Mouse (Mus musculus) adrenal gland, postnatal 10 days (tissue): ENCODE data around the gene Vgll1. TPM values are rescaled to one million over a fixed set of nuclear protein-coding genes. Genes with fewer than 3 reads are reported as not detected.
A peak's percentile ranks its signal among the peaks of the same experiment; 100 is the strongest.

Experiments
- DNase-seq: peaks from one replicate; pipeline ENCODE4 v3.0.0; 2021; ENCODE audit warnings: mixed read lengths
- long read RNA-seq, 2 experiments: library from polyadenylated mRNA; stranded (forward); transcript quantifications; one replicate each; pipeline ENCODE4 v2.0.0; 2021
- total RNA-seq, 2 experiments: library from RNA; stranded (reverse); gene quantifications; 2 replicates each; pipeline ENCODE4 v1.2.3; 2021

Gene Vgll1
- total RNA-seq, result not detected
- long read RNA-seq, experiment 1, result 0 reads
- long read RNA-seq, experiment 2, result 0 reads

GRCm38 (mm10) chrX:57087806-57088205 is at the start of gene Vgll1:
Gene Vgll1, plus strand, starts transcription at chrX:57088106.
- DNase-seq, result no peak

- DNase-seq, result no peak
These were observed 45.1 kb upstream of the Vgll1 start, which contains the start of gene Brs3 for GRCm38 (mm10) chrX:57042774-57043173. Gene Brs3, plus strand, starts transcription at chrX:57043074.

DNA sequence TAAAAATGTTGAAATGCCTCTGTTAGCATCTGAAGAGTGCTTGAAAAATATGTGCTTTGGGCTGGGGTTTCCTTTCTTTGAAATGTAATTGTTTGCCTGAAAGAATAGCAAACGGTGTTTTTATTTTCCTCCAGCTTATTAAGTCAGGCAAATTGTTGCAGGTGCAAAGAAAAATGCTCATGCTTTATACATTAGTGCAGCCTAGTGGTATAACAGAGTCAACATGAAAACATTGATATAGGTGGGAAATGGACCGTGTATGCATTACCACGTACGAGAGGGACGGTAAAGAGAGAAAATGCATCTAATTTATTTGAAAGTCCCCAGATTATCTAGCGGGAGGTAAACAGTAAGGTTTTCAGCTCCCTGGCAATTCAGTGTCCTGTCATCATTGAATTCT is 44.0 kb upstream of the Vgll1 start:
- no peak for DNase-seq

- no peak for DNase-seq
These were observed 35.1 kb upstream of the Vgll1 start for GRCm38 (mm10) chrX:57052848-57053173.

DNA sequence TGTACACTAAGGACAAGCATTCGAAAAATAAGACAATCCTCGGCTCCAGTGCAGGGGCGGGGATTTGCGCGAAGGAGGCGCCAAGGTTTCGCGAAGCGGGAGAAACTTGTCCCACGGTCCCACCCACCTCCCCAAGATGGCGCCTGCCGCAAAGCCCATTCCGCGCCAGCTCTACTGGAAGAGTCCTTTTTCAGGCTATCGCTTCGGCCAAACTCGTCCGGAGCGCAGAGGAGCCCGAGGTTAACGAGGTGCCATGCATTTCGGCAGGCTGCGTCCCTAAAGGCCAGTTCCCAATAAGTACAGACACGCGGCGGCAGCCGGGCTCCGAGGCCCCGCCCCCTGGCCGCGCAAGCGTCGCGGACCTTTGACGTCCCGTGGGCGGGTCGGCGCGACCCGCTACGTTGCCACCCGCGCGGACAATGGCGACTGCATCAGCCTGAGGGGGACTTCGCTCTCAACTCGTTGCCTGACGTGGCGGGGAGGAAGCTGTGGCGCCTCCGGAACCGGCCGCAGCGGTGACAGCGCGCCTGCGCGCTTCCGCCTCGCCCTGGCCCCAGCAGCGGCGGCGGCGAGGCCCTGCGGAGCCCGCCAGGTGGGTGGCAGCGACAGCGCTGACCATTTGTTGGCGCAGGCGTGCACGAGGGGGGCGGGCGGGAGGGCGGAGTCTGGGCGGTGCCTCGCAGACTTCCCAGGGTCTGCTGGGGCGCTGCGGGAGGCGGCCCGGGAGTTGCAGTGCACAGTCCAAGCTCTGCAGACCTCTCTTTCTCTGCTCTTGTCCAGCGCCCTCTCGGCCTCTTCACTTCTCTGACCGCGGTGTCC is 34.5 kb upstream of the Vgll1 start, which contains the start of gene Htatsf1:
Htatsf1 (plus strand) TSS at position 410 of the 819 bp plus-strand sequence.
- DNase-seq, result peak; percentile 82

GRCm38 (mm10) chrX:57053993-57054385 is 33.9 kb upstream of the Vgll1 start:
- no peak for DNase-seq

GRCm38 (mm10) chrX:57081496-57081895 is 6.4 kb upstream of the Vgll1 start:
- DNase-seq, result peak; percentile 23

GRCm38 (mm10) chrX:57103415-57103814 is 15.5 kb downstream of the Vgll1 start:
- no peak for DNase-seq

GRCm38 (mm10) chrX:57106956-57107355 is 19.1 kb downstream of the Vgll1 start:
- peak; percentile 30 for DNase-seq

GRCm38 (mm10) chrX:57118143-57118542 is 30.2 kb downstream of the Vgll1 start:
- DNase-seq, result no peak

- DNase-seq, result peak; percentile 12
These were observed 32.9 kb downstream of the Vgll1 start for GRCm38 (mm10) chrX:57120768-57121167.

- no peak for DNase-seq
These were observed 42.7 kb downstream of the Vgll1 start for GRCm38 (mm10) chrX:57130633-57131032.

DNA sequence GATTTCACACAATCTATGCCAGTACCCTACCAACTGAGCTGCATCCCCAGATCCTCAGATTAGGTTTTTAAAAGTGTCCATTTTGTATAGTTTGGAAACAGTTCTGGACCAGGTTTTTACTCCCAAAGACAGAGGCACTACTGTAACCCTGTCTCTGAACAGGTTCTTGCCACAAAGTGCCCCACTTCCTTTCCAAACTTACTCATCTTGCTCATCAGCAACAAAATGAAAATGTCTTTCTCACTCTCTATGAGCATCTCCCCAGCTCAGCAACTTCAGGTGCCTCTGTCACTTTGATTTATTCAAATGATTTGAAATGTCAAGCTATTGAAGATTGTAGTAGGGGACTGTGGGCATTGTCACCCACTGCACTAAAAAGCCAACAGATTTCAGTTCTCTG is 49.7 kb downstream of the Vgll1 start:
- DNase-seq, result no peak

DNA sequence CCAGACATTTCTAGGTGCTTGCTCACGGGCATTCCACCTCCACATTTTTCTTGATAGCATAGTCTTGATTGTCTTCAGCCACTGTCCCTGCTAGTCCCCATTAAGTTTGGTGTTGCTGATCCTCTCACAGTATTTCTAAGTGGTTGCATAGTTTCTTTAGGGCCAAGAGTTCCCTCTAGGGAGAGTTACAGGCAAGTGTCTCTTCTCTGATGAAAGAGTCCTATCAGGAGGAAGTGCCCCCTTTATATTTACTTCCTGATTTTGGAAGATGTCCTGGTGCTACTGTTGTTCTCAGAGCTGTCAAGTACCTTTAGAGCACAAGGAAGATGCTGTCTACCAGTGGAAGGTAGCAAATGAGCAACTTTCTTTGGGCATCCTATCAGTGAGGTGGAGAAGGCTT is 65.6 kb downstream of the Vgll1 start:
- no peak for DNase-seq

Other genes with a start within 250 kb of the Vgll1 start
- gene Adgrg4, start 217.9 kb upstream of the Vgll1 start, total RNA-seq, result not detected
- gene Brs3, start 45.0 kb upstream of the Vgll1 start, total RNA-seq, result not detected
- gene Htatsf1, start 34.5 kb upstream of the Vgll1 start, total RNA-seq, result 10 to 100 TPM; 37.2 to 43.7 TPM
- under 1 TPM in 1 of 2 experiments, not detected in 1; 0.24 TPM for gene Cd40lg, start 124.0 kb downstream of the Vgll1 start, total RNA-seq